Mouse (Mus musculus) bone marrow, adult 2 months (tissue): ENCODE data around the gene Grwd1. TPM values are rescaled to one million over a fixed set of nuclear protein-coding genes. Genes with fewer than 3 reads are reported as not detected.

Experiments
- H3K27ac ChIP-seq: fragments of 200-500 bp; 2 replicates; pipeline ENCODE4 v1.5.1; 2012; ENCODE audit warnings: low read depth, mild to moderate bottlenecking, control low read depth, inconsistent platforms, low read length; ENCODE audit not compliant: control insufficient read depth, poor library complexity, insufficient read depth
- H3K4me1 ChIP-seq: fragments of 200-500 bp; 2 replicates; pipeline ENCODE4 v1.6.1; 2011; ENCODE audit warnings: low read length; ENCODE audit not compliant: control insufficient read depth, insufficient read depth
- H3K4me3 ChIP-seq: fragments of 200-500 bp; replicated peaks from 2 replicates; pipeline ENCODE3; 2011; ENCODE audit warnings: mild to moderate bottlenecking, low read depth, low read length, control low read depth; ENCODE audit not compliant: control insufficient read depth
- CTCF ChIP-seq: fragments of 200-500 bp; IDR thresholded peaks from 2 replicates; pipeline ENCODE4 v1.5.1; 2011; ENCODE audit warnings: low read length, control low read depth; ENCODE audit not compliant: control insufficient read depth, insufficient read depth
- POLR2A ChIP-seq: fragments of 200-500 bp; IDR thresholded peaks from 2 replicates; pipeline ENCODE4 v1.6.1; 2011; ENCODE audit warnings: low read depth, mild to moderate bottlenecking, control low read depth, low read length, borderline replicate concordance; ENCODE audit not compliant: control insufficient read depth
- WGBS: fragments of 180-500 bp; shearing (Covaris S2); methylation state at CpG from one replicate; pipeline ENCODE4 v1.1.7; 2018; 5-methylcytosine and 5-hydroxymethylcytosine counted together
- polyA plus RNA-seq: library from polyadenylated mRNA; stranded (reverse); fragments of >200 nt; gene quantifications from 2 replicates; pipeline ENCODE4 v1.2.4, GENCODE M21; 2011; ENCODE audit warnings: low replicate concordance; ENCODE audit not compliant: missing spikeins, insufficient read depth, insufficient read length

Grwd1 gene
- polyA plus RNA-seq, 1 experiment: 13.9 TPM

GRCm38 (mm10) chr7:45869787-45870186 is 39.0 kb upstream of the Grwd1 start:
- Histone ChIP-seq H3K27ac (no peak overlapping the region), H3K4me1 (peaks cover 2% of the 10 kb centered on the region; the same call in 1 of the 2 replicates), H3K4me3 (no peak overlapping the region)
- 9% methylated on average over 14 of the region's 14 CpGs for WGBS
- TF ChIP-seq POLR2A: no peak
- TF ChIP-seq CTCF: no peak

- TF ChIP-seq CTCF (no peak), POLR2A (no peak)
- Histone ChIP-seq H3K4me3 (no peak overlapping the region), H3K27ac (no peak overlapping the region), H3K4me1 (peaks cover 2% of the 10 kb centered on the region; the same call in 1 of the 2 replicates)
- 53% methylated on average over 8 of the region's 8 CpGs for WGBS
Observed at GRCm38 (mm10) chr7:45869107-45869670, 38.4 kb upstream of the Grwd1 start.

GRCm38 (mm10) chr7:45867871-45868270 is 37.1 kb upstream of the Grwd1 start:
- TF ChIP-seq CTCF (no peak), POLR2A (no peak)
- H3K4me3 ChIP-seq: no peak overlapping the region
- 76% methylated on average over 2 of the region's 2 CpGs for WGBS
- H3K4me1 ChIP-seq: no peaks in the 10 kb centered on the region; the same call in 1 of the 2 replicates
- H3K27ac ChIP-seq: no peak overlapping the region

- TF ChIP-seq POLR2A: peak; percentile 72; the same call in 1 of the 2 replicates
- no peak for TF ChIP-seq CTCF
- Histone ChIP-seq H3K27ac (peak overlapping the region; percentile 70), H3K4me3 (peak overlapping the region; percentile 74), H3K4me1 (no peaks in the 10 kb centered on the region; the same call in 1 of the 2 replicates)
- WGBS: 2% methylated on average over 117 of the region's 117 CpGs
Observed at GRCm38 (mm10) chr7:45865925-45866910, 35.5 kb upstream of the Grwd1 start.

GRCm38 (mm10) chr7:45864435-45864834 is 33.7 kb upstream of the Grwd1 start:
- 73% methylated on average over 3 of the region's 3 CpGs for WGBS

GRCm38 (mm10) chr7:45862804-45863203 is 32.1 kb upstream of the Grwd1 start:
- Histone ChIP-seq H3K4me3 (no peak overlapping the region), H3K27ac (no peak overlapping the region), H3K4me1 (no peaks in the 10 kb centered on the region; the same call in 1 of the 2 replicates)
- 78% methylated on average over 7 of the region's 7 CpGs for WGBS
- no peak for TF ChIP-seq CTCF
- TF ChIP-seq POLR2A: no peak

More at GRCm38 (mm10) chr7:45864435-45864834, 33.7 kb upstream of the Grwd1 start:
- TF ChIP-seq POLR2A: no peak
- TF ChIP-seq CTCF: no peak
- Histone ChIP-seq H3K4me1 (no peaks in the 10 kb centered on the region; the same call in 1 of the 2 replicates), H3K4me3 (no peak overlapping the region), H3K27ac (no peak overlapping the region)

- H3K4me3 ChIP-seq: no peak overlapping the region
- no peaks in the 10 kb centered on the region for H3K4me1 ChIP-seq
- 77% methylated on average over 4 of the region's 4 CpGs for WGBS
- TF ChIP-seq POLR2A (no peak), CTCF (no peak)
- H3K27ac ChIP-seq: no peak overlapping the region
Observed at GRCm38 (mm10) chr7:45859008-45859407, 28.3 kb upstream of the Grwd1 start.

- Histone ChIP-seq H3K4me3 (no peak overlapping the region), H3K4me1 (no peaks in the 10 kb centered on the region), H3K27ac (no peak overlapping the region; the same call in 1 of the 2 replicates)
- WGBS: 5% methylated on average over 30 of the region's 30 CpGs
- TF ChIP-seq CTCF (no peak), POLR2A (no peak; the same call in 1 of the 2 replicates)
Observed at GRCm38 (mm10) chr7:45856950-45857901, 26.5 kb upstream of the Grwd1 start.
